Mouse (Mus musculus) adrenal gland, adult 8-10 months (tissue): Measurements from ENCODE around the gene Adssl1. TPM values are rescaled to one million over a fixed set of nuclear protein-coding genes. Genes with fewer than 3 reads are reported as not detected.

Source experiments
- DNase-seq: peaks from one replicate; pipeline ENCODE4 v3.0.0; 2022
- total RNA-seq, 4 experiments: library from RNA; stranded (reverse); gene quantifications; 2 replicates each; pipeline ENCODE4 v1.2.4; 2022

Gene Adssl1
- total RNA-seq, 4 experiments from 2014 or later: 15.2 to 53.1 (median 30.7) TPM

DNA sequence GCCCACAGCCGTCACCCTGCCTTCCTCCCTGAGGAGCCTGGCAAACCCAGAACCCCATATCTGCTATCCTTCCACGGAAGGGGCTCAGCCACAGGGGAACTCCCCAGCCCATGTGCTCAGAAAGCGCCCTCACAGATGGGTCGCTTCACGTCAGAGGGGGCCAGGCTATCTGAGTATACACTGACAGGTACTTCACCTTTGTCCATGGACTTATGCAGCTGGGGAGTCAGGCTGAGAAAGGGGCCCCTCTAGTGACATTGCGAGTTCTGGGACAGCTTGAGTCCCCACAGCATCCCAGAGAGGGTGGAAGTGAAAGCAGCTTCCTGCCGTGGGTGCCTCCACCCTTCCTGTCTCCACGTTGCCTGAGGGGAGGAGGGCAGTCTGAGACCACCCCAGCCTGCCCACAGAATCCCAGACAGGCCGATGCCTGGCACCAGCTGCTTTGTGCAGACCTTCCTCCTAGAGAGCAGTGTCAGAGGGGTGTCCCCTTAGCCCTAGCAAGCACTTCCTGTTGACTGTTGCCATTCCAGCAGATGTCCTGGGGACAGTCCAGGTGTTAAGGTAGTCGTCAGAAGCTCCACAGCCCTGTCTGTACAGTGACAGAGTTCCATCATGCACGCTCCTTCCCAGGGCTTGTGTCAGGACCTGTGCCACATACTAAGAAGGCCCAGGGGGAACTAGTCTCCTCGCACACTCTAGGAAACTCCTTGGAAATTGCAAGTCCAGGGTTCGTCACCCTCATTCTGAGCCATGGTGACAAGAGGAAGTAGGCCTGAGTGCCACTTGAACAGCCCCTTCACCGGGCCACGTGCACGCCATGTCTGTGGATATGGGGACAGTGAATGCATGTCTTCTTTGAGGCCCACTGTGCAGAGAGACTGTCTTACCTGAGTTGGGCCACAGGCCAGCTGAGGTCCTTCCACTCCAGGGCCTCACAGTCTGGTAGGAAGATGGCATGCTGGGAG lies 25.6 kb upstream of the Adssl1 start:
- no peak for DNase-seq

DNA sequence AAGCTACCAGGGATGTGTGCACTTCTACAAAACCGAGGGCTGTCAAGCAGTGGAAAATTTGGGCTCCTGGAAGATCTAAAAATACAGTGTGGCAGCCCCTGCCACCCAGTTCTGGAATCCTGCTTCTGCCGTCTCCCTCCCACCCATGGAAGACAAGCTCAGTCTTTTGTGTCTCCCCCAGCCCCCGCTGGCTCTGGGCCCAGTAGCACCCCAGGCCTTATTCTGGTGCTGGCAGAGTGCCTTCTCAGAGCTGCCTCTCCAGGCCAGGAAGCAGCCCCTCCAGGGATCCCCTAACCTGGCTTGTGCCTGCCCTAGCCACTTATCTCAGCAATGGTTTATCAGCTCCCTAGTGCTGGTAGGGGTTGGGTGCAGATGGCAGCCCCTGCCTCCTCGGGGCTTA lies 24.9 kb upstream of the Adssl1 start:
- DNase-seq: no peak

DNA sequence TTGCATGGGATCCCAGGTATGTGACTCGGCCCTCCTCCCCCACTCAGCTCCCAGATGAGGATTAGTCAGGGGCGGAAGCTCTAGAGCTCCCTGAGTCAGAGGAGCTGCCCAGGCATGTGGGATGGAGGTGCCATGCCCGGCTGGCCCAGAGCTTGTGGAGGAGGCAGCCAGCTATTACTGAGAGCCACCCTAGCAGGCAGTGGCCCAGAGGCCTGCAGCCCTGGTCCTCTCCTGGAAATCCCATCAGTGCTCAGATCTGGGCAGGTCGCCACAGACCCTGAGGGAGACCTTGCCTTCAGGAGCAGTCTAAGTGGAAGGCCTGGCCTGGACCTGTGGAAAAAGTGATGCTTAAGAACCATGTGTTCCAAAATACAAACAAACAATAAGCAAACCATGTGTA lies 24.2 kb upstream of the Adssl1 start:
- no peak for DNase-seq

DNA sequence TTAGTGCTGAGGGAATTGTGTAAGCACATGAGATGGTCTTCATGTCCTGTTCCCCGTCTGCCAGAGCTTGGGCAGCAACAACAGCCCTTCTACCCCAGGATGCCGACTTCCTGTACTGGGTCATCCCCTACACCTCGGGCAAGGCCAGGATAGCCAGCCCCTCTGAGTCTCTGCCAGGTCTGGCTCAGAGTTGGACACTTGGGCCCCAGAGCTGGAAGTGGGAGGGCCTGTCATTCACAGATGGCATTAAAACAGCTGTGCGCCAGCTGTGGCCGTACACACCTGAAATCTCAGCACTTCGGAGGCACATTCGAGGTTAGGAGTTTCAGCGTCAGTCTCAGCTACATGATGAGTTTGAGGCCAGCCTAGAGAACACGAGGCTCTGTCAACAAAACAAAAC lies 23.4 kb upstream of the Adssl1 start:
- no peak for DNase-seq

DNA sequence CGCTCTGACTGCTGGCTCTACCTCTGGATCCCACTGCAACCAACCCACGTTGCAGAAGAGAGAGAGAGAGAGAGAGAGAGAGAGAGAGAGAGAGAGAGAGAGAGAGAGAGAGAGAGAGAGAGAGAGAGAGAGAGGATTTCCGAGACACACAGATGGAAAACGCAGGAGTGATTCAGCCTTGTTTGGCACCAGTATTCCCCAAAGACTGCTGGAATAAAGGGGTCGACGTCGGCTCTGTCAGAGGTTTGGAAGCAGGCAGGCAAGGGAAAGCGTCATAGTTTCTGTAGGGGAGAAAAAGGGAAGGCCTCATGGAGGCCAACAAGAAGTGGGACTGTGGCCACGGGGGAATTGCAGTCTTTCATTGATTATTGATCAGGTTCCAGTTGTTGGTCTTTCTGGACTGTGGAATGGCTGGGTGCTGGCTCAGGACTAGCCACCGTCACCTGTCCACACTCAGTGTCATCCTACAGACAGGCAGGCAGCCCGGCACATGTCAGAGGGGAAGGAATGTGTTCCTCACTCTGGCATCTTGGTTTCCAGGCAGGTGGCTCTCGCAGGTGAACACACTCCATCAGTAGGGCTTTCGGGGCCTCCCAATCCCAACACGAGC lies 22.8 kb upstream of the Adssl1 start:
- DNase-seq: no peak

DNA sequence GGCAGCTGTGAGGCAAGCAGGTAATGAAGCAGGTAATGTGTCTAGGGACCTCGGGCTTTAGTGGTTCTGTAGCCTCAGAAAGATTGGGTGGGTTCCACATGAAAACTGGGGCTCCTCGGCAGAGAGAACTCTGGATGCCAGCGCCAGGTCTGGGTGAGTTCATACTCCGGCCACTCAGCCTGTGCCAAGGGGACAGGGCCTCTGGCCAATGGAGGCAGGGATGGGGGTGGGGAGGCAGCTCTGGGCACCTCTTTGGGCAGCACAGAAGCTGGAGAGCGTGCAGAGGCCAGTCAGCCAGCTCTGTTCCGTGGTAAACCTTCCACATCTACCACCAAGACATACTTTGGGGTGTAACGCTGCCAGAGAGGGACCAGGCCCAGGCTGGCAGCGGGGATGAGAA lies 22.2 kb upstream of the Adssl1 start:
- no peak for DNase-seq

DNA sequence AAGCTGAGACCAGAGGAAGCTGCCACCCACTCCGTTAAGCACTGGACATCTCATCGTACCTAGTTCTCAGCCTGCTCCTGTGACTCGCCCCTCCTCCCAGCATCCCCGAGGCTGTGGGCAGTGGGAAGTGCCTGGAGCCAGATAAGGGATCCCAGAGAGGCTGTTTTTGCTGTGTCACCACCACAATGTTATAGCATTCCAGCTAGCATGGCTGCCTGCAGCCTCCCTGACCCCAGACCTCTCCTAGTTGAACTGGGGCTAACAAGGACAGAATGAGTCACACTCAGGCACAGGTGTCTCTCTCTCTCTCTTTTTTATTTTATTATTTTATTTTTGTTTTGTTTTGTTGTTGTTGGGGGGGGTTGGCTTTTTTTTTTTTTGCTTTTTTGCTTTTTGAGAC lies 20.6 kb upstream of the Adssl1 start:
- DNase-seq: no peak

DNA sequence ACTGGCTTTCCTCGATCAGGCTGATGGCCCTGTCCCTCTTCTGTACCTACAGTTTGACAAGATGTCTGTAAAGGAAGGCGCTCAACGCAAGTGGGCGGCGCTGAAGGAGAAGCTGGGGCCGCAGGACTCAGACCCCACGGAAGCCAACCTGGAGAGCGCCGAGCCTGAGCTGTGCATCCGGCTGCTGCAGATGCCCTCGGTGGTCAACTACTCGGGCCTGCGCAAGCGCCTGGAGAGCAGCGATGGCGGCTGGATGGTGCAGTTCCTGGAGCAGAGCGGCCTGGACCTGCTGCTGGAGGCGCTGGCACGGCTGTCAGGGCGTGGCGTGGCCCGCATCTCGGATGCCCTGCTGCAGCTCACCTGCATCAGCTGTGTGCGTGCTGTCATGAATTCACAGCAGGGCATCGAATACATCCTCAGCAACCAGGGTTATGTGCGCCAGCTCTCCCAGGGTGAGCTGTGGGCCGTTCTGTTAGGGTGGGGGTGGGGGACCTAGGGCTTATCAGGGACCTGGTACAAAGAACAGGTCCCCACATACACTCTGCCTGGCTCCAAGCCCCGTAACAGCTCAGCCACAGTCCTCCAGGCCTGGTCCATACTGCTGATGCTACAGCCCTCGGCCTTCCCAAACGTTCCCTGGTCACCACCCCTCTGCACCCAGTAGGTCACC lies 19.8 kb upstream of the Adssl1 start:
- no peak for DNase-seq

DNA sequence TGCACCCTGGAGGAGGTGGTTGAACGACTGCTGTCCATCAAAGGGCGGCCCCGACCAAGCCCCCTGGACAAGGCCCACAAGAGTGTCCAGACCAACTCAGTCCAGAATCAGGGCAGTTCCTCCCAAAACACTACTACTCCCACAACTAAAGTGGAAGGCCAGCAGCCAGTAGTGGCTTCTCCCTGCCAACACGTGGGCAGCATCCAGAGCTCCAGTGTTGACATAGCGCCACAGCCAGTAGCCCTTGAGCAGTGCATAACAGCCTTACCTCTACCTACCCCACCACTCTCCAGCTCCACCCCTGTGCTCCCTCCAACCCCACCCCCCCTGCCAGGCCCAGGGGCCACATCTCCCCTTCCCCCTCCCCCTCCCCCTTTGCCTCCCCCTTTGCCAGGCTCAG lies 15.8 kb upstream of the Adssl1 start:
- no peak for DNase-seq

DNA sequence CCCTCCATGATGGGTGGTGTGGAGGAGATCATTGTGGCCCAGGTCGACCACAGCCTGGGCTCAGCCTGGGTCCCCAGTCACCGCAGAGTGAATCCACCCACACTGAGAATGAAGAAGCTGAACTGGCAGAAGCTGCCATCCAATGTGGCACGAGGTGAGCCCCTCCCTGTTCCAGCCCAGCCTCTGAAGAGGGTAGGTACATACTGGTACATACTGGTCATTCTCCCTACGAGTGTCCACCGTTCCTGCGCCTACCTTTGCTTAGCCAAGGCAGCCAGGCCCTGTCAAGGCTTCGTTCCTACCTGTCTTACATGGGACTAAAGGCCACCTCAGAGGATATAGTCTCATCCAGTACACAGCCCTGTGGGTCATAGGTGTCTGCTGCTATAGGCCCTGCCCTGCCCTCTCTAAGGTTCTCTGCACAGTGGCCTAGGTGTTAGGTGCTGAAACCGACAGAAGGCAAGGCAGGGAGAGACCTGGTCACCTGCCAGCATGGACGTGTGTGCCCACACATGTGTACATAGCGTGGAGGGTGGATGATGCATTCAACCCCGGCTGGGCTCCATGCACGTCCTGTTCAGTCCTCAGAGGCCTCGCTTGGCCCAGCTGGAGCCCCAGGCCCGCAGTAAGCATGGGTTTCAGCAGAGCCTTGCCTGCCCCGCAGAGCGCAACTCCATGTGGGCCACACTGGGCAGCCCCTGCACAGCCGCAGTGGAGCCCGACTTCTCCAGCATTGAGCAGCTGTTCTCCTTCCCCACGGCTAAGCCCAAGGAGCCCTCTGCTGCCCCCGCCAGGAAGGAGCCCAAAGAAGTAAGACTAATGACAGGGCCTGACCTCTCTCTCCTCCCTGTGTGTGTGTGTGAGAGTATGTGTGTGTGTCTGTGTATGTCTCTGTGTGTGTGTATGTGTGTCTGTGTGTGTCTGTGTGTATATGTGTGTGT lies 14.9 kb upstream of the Adssl1 start:
- no peak for DNase-seq

DNA sequence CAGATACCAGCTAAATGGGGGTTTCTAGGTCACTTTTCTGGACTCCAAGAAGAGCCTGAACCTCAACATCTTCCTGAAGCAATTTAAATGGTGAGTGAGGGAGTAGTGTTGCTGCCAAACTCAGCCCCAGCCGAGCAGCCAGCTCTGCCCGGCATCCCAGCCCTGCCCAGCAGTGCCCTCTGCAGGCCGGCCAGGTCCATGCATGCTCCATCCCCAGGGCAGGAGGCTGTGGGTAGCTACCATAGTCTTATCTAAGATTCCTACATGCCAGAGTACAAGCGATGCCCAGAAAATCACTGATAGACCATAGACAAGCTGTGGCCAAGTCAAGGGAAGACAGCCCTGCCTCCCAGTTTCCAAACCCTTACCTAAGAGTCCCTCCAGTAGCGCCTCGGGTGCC lies 14.1 kb upstream of the Adssl1 start:
- DNase-seq: peak; percentile 61

DNA sequence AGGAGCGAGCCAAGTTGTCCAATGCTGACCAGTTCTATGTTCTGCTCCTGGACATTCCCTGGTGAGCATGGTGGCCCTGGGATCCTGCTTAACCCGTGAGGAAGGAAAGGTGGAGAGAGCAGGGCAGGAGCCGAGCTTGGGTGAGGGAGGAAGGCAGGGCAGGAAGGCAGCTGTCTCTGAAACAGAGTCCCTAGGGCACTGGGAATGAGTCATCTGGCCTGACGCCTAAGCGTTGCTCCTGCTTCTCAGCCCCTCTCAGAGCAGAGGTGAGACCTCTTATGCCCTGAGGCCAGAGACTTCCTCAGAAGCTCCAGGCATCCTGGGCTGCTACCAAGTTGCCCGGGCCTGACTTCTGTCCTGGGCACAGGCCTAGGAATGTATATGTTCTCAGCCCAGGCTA lies 12.8 kb upstream of the Adssl1 start:
- no peak for DNase-seq

DNA sequence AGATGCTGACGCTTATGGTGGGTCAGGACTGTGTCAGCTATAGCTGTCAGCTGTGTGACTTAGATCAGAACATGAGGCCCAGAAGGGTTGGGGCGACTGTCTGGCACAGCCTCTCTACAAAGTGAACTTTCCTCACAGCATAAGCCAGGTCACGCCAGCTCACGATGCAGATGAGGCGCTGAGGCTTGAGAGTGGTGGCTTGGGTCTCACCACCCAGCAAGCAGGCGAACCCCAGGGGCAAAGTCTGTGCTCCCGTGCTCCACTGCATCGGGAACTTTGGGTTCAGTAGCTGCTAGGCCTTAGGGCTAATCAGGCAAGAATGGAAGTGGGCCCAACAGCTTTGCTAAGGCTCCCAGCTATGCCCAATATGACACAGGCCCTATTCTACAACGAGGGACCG lies 10.8 kb upstream of the Adssl1 start:
- DNase-seq: no peak

DNA sequence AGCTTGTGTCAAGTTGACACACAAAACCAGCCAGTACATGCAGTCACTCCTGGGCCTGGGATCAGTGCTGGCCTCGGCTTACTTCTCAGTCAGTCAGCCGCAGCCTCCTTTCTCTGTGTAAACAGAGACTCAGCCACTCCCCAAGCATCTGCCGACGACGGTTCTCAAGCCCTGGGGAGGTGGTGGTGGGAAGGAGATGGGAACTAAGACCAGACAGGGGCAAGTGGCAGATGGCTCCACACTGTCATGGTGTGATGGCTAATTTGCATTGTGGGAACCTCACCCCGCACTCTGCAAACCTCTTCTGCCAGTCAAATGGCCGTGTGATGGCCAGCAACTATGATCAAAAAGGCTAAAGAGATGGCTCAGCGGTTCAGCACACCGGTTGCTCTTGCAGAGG lies 3.2 kb upstream of the Adssl1 start:
- no peak for DNase-seq

DNA sequence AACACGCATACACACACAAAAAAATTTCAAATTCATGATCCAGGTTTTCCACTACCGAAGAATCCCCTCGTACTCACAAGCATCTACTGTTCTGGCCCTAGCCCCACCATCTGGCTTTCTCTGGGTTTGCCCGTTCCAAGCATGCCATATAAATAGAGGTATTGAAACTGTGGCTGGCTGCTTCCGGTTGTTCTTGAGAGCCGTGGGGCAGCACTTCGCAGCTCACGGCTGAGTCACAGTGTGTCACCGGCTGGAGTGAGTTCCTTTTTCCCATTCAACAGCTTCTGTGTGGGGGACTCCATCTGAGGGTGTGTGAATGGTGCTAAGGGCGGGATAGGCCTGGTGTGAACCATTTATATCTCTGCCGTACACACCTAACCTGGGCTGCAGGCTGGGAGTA lies 2.7 kb upstream of the Adssl1 start:
- no peak for DNase-seq

DNA sequence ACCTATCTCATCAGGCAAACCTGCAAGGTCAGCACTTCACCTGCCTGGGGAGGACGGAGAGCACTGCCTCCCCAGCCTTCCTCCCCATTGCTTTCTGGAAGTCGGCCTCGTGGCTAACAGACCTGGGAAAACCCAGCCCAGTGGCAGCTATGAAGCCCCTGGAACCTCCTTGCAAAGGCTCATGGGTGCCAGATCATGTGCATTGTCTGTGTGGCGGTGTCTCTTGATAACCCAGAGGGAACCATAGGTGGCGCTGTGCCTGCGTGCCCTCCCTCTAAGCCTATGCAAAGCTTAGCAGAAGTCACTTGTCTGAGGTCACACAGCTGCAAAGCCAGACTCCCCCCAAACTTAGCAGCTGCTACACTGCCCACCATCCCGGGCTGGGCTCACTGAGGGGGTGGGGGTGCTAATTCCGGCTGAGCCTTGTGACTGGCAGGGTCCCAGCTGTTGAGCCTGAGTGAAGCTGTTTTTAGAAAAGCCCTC lies 1.9 kb upstream of the Adssl1 start:
- no peak for DNase-seq

DNA sequence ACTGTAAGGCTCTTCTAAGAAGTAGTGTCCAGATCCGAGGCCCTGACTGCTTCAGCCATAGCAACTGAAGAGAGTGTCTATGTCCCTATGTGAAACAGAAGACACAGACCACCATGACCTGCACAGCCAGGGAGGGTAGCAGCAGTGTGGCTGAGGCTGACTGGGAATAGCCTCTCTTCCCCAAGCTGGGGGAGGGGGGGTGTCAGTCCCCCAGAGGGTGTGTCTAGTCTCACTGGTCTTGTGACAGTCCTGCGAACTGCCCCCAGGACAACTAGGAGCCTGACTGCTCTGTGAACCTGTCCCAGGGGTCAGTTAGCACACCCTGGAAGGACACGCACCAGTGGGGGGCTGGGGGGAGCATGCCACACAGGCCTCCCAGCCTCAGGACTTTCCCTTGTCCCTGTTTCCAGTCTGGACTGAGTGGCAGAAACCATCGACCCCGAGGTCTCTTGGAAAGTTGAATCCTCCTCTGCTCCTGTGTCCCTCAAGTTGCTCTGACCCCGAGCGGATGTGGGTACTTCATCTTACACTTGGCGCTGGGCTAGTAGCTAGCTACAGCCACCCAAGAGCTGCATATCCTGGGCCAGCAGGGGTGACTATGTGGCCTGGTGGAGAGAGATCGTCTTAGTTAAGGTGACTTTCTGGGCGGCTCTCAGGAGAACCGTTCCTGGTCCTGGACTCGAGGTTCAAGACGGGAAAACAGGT lies 712 bp upstream of the Adssl1 start:
- no peak for DNase-seq

DNA sequence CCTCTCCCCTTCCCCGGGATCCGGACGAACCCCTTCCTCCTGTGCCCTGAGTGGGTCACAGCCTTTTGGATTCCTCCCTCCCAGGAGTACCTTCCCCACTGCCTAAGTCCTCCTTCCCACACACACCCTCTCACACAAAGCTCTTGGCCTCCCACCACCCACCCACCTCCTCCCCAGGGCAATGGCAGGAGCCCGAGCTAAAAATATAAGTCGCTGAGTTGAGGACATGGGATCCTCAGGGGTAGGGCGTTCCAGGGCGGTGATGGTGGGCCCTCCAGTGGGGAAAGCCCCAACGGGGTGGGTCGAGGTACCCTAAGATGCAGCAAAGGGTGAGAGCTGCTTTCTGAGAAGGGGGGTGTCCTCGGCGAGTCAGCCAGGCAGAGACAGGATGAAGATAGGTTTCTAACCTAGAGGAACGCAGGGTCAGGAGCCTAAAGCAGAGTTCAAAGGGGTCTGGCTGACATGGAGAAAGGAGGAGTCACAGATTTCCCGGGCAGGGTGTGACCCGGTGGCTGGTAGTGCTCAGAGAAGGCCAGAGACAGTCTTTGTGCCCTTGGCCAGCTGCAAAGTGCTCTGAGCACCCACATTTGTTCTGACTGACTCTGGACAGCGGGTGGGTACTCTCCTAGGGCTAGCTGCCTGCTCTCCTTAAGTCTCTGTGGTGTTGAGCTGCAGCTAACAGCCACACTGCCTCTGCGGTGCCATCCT lies 663 bp downstream of the Adssl1 start:
- DNase-seq: no peak

DNA sequence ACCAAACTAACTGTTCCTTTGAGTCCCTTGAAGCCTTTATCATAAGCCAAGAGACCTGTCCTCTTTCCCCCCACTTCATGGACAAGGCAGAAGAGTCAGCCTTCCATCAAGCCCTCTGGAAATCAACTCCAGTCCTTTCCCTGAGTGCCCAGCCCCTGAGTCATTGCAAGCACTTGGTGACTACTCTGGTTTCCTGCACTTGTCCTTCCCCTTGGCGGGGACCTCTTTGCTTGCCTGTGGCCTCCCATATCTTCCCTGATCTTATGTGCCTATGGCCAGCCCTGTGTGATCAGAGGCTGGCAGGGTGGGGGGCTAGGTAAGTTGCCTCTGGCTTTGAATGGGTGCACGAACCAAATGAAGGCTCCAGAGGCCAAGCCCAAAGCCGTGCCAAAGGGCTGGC lies 2.1 kb downstream of the Adssl1 start:
- DNase-seq: no peak

DNA sequence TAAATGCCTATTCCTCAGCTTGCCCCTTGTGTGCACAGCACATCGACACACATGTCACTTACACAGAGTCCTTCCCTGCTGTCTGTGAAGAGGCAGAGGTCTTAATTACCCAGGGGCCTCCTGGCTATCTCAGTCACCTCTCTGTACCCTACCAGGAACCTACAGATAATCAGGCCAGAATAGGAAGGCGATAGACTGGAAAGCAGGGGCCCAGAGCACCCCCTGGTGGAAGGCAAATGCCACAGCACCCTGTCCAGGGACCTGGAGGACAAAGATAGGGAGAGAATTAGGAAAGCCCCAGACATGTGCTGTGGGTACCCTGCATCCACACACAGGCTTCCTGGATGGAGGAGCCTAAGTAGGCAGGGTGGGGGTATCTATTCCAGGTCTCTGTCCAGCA lies 3.9 kb downstream of the Adssl1 start:
- DNase-seq: no peak

DNA sequence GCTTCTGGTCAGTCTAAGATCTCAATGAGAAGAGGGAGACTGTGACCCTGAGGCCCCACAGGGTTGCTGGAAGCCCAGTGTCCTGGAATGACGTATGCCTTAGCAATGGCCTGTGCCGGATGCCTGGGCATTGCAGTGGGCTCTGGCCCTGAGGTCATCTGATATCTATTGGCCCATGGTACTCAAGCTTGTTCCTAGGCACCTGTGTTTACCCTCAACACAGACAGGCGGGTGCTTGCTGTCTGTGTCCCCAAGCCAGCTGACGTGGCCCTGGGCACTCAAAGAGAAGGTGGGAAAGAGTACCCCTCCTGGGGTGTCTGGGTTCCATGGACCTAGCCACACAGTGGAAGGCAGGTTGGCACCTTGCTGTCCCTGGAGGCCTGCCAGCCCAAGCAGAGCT lies 5.9 kb downstream of the Adssl1 start:
- DNase-seq: no peak
